Comparison of ENCODE assay signal across 17 mouse cellular contexts in genomic region chr1:69506615-69507159, GRCm38 (mm10).
"Had no signal": no experiment of that assay in that cellular context is flagged by ENCODE, and none has a peak within 500 bp of the region (broad histone marks: within the 10 kb centered on the region; RNA-seq: fewer than 3 reads in every experiment).

No protein-coding gene starts in this region.

- H3K9me3 ChIP-seq: lung, embryonic 15.5 days; megakaryocyte, embryonic 14.5 days; midbrain, embryonic 13.5 days; midbrain, embryonic 15.5 days; neural tube, embryonic 12.5 days; stomach, embryonic 15.5 days had no signal

- H3K27ac ChIP-seq: lung, embryonic 15.5 days; macrophage; midbrain, embryonic 13.5 days; midbrain, embryonic 15.5 days; neural tube, embryonic 12.5 days; stomach, embryonic 15.5 days; stomach, postnatal 0 days had no signal

- DNase-seq: lung, adult 2 months; lung, postnatal 14 days; lung, postnatal 36 days; right cerebral cortex, postnatal 14 days; thymus, adult 2 months; thymus, postnatal 25 days; thymus, postnatal 4 days had no signal

- H3K36me3 ChIP-seq: lung, embryonic 15.5 days; midbrain, embryonic 13.5 days; midbrain, embryonic 15.5 days; neural tube, embryonic 12.5 days; stomach, embryonic 15.5 days had no signal

- H3K27me3 ChIP-seq: lung, embryonic 15.5 days; megakaryocyte, embryonic 14.5 days; midbrain, embryonic 13.5 days; midbrain, embryonic 15.5 days; neural tube, embryonic 12.5 days; stomach, embryonic 15.5 days had no signal

- H3K9ac ChIP-seq: lung, embryonic 15.5 days; midbrain, embryonic 13.5 days; midbrain, embryonic 15.5 days; neural tube, embryonic 12.5 days; stomach, embryonic 15.5 days had no signal

- ATAC-seq: lung, postnatal 0 days; midbrain, embryonic 13.5 days; midbrain, embryonic 15.5 days had no signal

- H3K4me3 ChIP-seq: lung, embryonic 15.5 days; megakaryocyte, embryonic 14.5 days; midbrain, embryonic 13.5 days; midbrain, embryonic 15.5 days; neural tube, embryonic 12.5 days; stomach, embryonic 15.5 days had no signal

- H3K4me2 ChIP-seq: lung, embryonic 15.5 days; midbrain, embryonic 11.5 days; midbrain, embryonic 13.5 days; midbrain, embryonic 15.5 days; neural tube, embryonic 12.5 days; stomach, embryonic 15.5 days had no signal

- H3K4me1 ChIP-seq: lung, embryonic 15.5 days; megakaryocyte, embryonic 14.5 days; midbrain, embryonic 13.5 days; midbrain, embryonic 15.5 days; neural tube, embryonic 12.5 days; stomach, embryonic 15.5 days had no signal
